Mouse (Mus musculus) heart, postnatal 14 days (tissue): ENCODE data around the gene Cst12. TPM values are rescaled to one million over a fixed set of nuclear protein-coding genes. Genes with fewer than 3 reads are reported as not detected.
"Not testable (repeated sequence)": the region's sequence is repeated elsewhere in the genome, so short reads cannot be mapped to it uniquely, and the experiment has no call there.

Experiments
- DNase-seq, 2 experiments: peaks; one replicate each; pipeline ENCODE4 v3.0.0; 2021 to 2022
- intact Hi-C: fragments of 180-260 bp; cut with DNase I; formaldehyde crosslinking; loops from one replicate; pipeline ENCODE4 v1.15.1; 2025
- long read RNA-seq, 2 experiments: library from polyadenylated mRNA; stranded (forward); transcript quantifications; one replicate each; pipeline ENCODE4 v2.0.0; 2021
- total RNA-seq, 2 experiments: library from RNA; stranded (reverse); gene quantifications; 2 replicates each; pipeline ENCODE4 v1.2.3; 2021

Cst12 gene
- total RNA-seq = 1 to 10 TPM in 1 of 2 experiments, under 1 TPM in 1; 0.76 to 1.3 TPM
- long read RNA-seq, experiment 1, partial matches to known transcripts = 0 of 1 reads
- long read RNA-seq, experiment 1, other reads (novel, unspliced or antisense) = 0 of 1 reads
- long read RNA-seq, experiment 2 = 0 reads

GRCm38 (mm10) chr2:148789142-148789541, at the start of gene Cst12:
Cst12 (plus strand) TSS chr2:148789361.
- intact Hi-C loops = no loop called here
- no peak for DNase-seq

- no peak for DNase-seq
- intact Hi-C loops = no loop called here
Measured at GRCm38 (mm10) chr2:148743001-148743400, 46.2 kb upstream of the Cst12 start.

- no peak for DNase-seq
- intact Hi-C loops = no loop called here
Measured at GRCm38 (mm10) chr2:148743846-148744407, 45.2 kb upstream of the Cst12 start.

- DNase-seq = no peak
- intact Hi-C loops = loop anchor here (10.0 kb wide), 1 partner anchor 175 kb away; no protein-coding TSS in a partner anchor
Measured at GRCm38 (mm10) chr2:148750058-148750457, 39.1 kb upstream of the Cst12 start, which contains the start of gene Cstl1. Cstl1 (plus strand) TSS chr2:148750358.

GRCm38 (mm10) chr2:148751893-148752813, 37.0 kb upstream of the Cst12 start:
- intact Hi-C loops = loop anchor here (1.0 to 10.0 kb wide), 2 partner anchors 150 to 177 kb away; no protein-coding TSS in a partner anchor
- DNase-seq = peak; percentile 72 to 81

GRCm38 (mm10) chr2:148754310-148754846, 34.8 kb upstream of the Cst12 start:
- intact Hi-C loops = loop anchor here (10.0 kb wide), 1 partner anchor 180 kb away; no protein-coding TSS in a partner anchor
- DNase-seq = no peak

GRCm38 (mm10) chr2:148763648-148764388, 25.3 kb upstream of the Cst12 start:
- intact Hi-C loops = no loop called here

GRCm38 (mm10) chr2:148771397-148771796, 17.8 kb upstream of the Cst12 start, which contains the start of gene Cst11:
Cst11 (minus strand) TSS chr2:148771497.
- intact Hi-C loops, DNase-seq: not testable (repeated sequence)

More at GRCm38 (mm10) chr2:148763648-148764388, 25.3 kb upstream of the Cst12 start:
- no peak for DNase-seq

GRCm38 (mm10) chr2:148781709-148782108, 7.5 kb upstream of the Cst12 start, which contains the start of gene 8030411F24Rik:
8030411F24Rik (plus strand) TSS chr2:148782009.
- DNase-seq = no peak
- intact Hi-C loops = no loop called here

- intact Hi-C loops = no loop called here
- DNase-seq = no peak
Measured at GRCm38 (mm10) chr2:148798485-148798884, 9.3 kb downstream of the Cst12 start, which contains the start of gene Cst8. Cst8 (plus strand) TSS chr2:148798785.

- DNase-seq = no peak
Measured at GRCm38 (mm10) chr2:148801491-148801921, 12.3 kb downstream of the Cst12 start.

GRCm38 (mm10) chr2:148806696-148807095, 17.5 kb downstream of the Cst12 start:
- no peak for DNase-seq
- intact Hi-C loops = no loop called here

More at GRCm38 (mm10) chr2:148801491-148801921, 12.3 kb downstream of the Cst12 start:
- intact Hi-C loops = no loop called here

- no peak for DNase-seq
- intact Hi-C loops = no loop called here
Measured at GRCm38 (mm10) chr2:148819909-148820308, 30.7 kb downstream of the Cst12 start, which contains the start of gene Cst13. Cst13 (plus strand) TSS chr2:148820081.

GRCm38 (mm10) chr2:148825986-148826385, 36.8 kb downstream of the Cst12 start:
- intact Hi-C loops = no loop called here
- no peak for DNase-seq

- intact Hi-C loops = no loop called here
- no peak for DNase-seq
Measured at GRCm38 (mm10) chr2:148834912-148835311, 45.8 kb downstream of the Cst12 start, which contains the start of gene Cst9. Cst9 (plus strand) TSS chr2:148835147.

GRCm38 (mm10) chr2:148838075-148838777, 49.1 kb downstream of the Cst12 start:
- intact Hi-C loops = no loop called here
- DNase-seq = no peak

GRCm38 (mm10) chr2:148839224-148839623, 50.1 kb downstream of the Cst12 start:
- intact Hi-C loops = no loop called here

More at GRCm38 (mm10) chr2:148839224-148839623, 50.1 kb downstream of the Cst12 start:
- no peak for DNase-seq
